Mouse (Mus musculus): ENCODE measurements around the gene Saa3. TPM values are rescaled to one million over a fixed set of nuclear protein-coding genes. Genes with fewer than 3 reads are reported as not detected.

Gene Saa3
- polyA plus RNA-seq, 1 experiment from 2014 or later: 1.2 TPM

GRCm38 (mm10) chr7:46732458-46732857 is 17.0 kb upstream of the Saa3 start, which contains the start of gene Saa4:
Gene Saa4, minus strand, starts transcription at chr7:46732603.
- WGBS: 65% methylated on average over 4 of the region's 4 CpGs
- ATAC-seq (ENCODE audit: insufficient read depth, low FRiP score, low read depth): no peak
- Histone ChIP-seq H3K27ac (no peak within 1 kb of the TSS), H3K4me2 (no peak within 1 kb of the TSS), H3K27me3 (replicated peaks) (no peaks in the 10 kb centered on the region), H3K9ac (no peak within 1 kb of the TSS), H3K36me3 (no peaks in the 10 kb centered on the region), H3K4me1 (no peaks in the 10 kb centered on the region), H3K4me3 (replicated peaks) (no peak within 1 kb of the TSS), H3K9me3 (no peaks in the 10 kb centered on the region)

- WGBS: 83% methylated on average over 1 of the region's 1 CpGs
- Histone ChIP-seq H3K9me3 (no peaks in the 10 kb centered on the region), H3K4me3 (replicated peaks) (no peak overlapping the region), H3K9ac (no peak overlapping the region), H3K36me3 (no peaks in the 10 kb centered on the region), H3K27me3 (replicated peaks) (no peaks in the 10 kb centered on the region), H3K4me2 (no peak overlapping the region), H3K27ac (no peak overlapping the region), H3K4me1 (no peaks in the 10 kb centered on the region)
- ATAC-seq (ENCODE audit: insufficient read depth, low FRiP score, low read depth): no peak
These were observed 12.1 kb upstream of the Saa3 start for GRCm38 (mm10) chr7:46727584-46727983.

GRCm38 (mm10) chr7:46724396-46724795 is 8.9 kb upstream of the Saa3 start:
- H3K27ac ChIP-seq: no peak overlapping the region
- 75% methylated on average over 5 of the region's 5 CpGs for WGBS
- ATAC-seq (ENCODE audit: insufficient read depth, low FRiP score, low read depth): no peak

GRCm38 (mm10) chr7:46723849-46724248 is 8.3 kb upstream of the Saa3 start:
- ATAC-seq (ENCODE audit: insufficient read depth, low FRiP score, low read depth): no peak
- WGBS: 87% methylated on average over 3 of the region's 3 CpGs
- Histone ChIP-seq H3K9me3 (no peaks in the 10 kb centered on the region), H3K4me3 (replicated peaks) (no peak overlapping the region), H3K36me3 (no peaks in the 10 kb centered on the region), H3K27me3 (replicated peaks) (no peaks in the 10 kb centered on the region), H3K4me2 (no peak overlapping the region), H3K4me1 (no peaks in the 10 kb centered on the region), H3K9ac (no peak overlapping the region), H3K27ac (no peak overlapping the region)

More at GRCm38 (mm10) chr7:46724396-46724795, 8.9 kb upstream of the Saa3 start:
- Histone ChIP-seq H3K9ac (no peak overlapping the region), H3K4me1 (no peaks in the 10 kb centered on the region), H3K4me3 (replicated peaks) (no peak overlapping the region), H3K4me2 (no peak overlapping the region), H3K27me3 (replicated peaks) (no peaks in the 10 kb centered on the region), H3K9me3 (no peaks in the 10 kb centered on the region), H3K36me3 (no peaks in the 10 kb centered on the region)

- ATAC-seq (ENCODE audit: insufficient read depth, low FRiP score, low read depth): no peak
- WGBS: 90% methylated on average over 6 of the region's 6 CpGs
- H3K9me3 ChIP-seq: no peaks in the 10 kb centered on the region
These were observed 7.9 kb upstream of the Saa3 start for GRCm38 (mm10) chr7:46723354-46723753.

DNA sequence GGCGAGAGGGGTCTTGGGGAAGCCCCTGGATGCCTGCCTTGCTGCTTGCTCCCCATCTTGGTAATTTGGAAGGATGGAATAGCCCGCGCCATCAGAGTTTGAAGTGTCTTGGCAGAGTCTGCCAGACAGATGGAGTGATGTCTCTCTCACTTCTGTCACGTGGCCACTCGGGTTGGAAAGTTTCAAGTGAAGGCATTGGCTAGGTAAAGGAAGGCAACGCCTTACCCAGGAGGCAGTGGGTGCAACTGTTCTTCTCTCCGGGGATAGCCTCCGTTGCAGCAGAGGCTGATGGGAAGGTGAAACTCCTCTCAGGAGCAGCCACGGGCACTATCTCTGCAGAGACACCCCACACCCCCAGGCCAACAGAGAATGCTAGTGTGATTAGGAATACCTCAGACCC is 5.0 kb upstream of the Saa3 start:
- Histone ChIP-seq H3K4me2 (no peak overlapping the region), H3K27ac (no peak overlapping the region), H3K36me3 (no peaks in the 10 kb centered on the region), H3K9me3 (no peaks in the 10 kb centered on the region), H3K9ac (no peak overlapping the region), H3K4me1 (no peaks in the 10 kb centered on the region), H3K27me3 (replicated peaks) (no peaks in the 10 kb centered on the region), H3K4me3 (replicated peaks) (no peak overlapping the region)
- 70% methylated on average over 9 of the region's 9 CpGs for WGBS
- no peak for ATAC-seq (ENCODE audit: insufficient read depth, low FRiP score, low read depth)

More at GRCm38 (mm10) chr7:46723354-46723753, 7.9 kb upstream of the Saa3 start:
- no peak overlapping the region for H3K9ac ChIP-seq
- no peaks in the 10 kb centered on the region for H3K27me3 ChIP-seq (replicated peaks)
- H3K27ac ChIP-seq: no peak overlapping the region
- no peak overlapping the region for H3K4me3 ChIP-seq (replicated peaks)
- H3K4me2 ChIP-seq: no peak overlapping the region
- no peaks in the 10 kb centered on the region for H3K36me3 ChIP-seq
- no peaks in the 10 kb centered on the region for H3K4me1 ChIP-seq

- Histone ChIP-seq H3K4me3 (replicated peaks) (no peak overlapping the region), H3K9ac (no peak overlapping the region), H3K4me2 (no peak overlapping the region), H3K36me3 (no peaks in the 10 kb centered on the region), H3K4me1 (no peaks in the 10 kb centered on the region), H3K9me3 (no peaks in the 10 kb centered on the region), H3K27me3 (replicated peaks) (no peaks in the 10 kb centered on the region), H3K27ac (no peak overlapping the region)
- 53% methylated on average over 7 of the region's 7 CpGs for WGBS
- ATAC-seq (ENCODE audit: insufficient read depth, low FRiP score, low read depth): peak; percentile 65; the same call in 1 of the 2 replicates
These were observed 4.0 kb upstream of the Saa3 start for GRCm38 (mm10) chr7:46719526-46719925.

DNA sequence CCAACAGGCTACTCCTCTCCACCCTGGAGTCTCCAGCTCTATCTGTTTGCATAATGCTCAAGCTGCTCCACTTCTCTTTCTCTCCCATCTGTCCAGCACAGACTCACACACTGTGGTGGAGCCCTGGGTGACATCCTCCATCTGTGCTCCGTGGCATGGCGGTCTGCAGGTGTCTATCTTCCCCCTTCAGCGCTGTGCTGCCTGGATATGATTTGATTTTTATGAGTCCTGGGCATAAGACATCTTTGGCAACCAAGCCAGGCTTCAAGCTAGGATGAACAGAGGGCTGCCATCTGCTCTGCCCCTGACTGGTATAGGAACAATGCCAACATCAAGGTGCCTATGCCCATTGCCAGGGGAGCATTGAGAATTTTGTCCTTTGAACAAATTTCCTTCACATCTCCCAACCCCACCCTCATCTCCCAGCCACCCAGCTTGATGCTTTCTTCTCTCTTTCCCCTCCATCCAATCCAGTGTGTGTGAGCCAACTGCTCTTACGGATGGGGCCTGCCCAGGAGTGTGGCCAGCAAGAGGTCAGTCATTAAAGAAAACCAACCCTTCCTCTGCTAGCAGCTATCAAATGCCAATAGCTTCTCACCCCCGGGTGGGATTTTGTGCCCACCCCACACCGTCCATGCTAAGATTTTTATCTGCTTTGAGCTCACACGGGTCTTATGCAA is 3.2 kb upstream of the Saa3 start:
- Histone ChIP-seq H3K36me3 (no peaks in the 10 kb centered on the region), H3K9ac (no peak overlapping the region), H3K27me3 (replicated peaks) (no peaks in the 10 kb centered on the region), H3K4me1 (no peaks in the 10 kb centered on the region), H3K9me3 (no peaks in the 10 kb centered on the region), H3K4me2 (no peak overlapping the region), H3K27ac (no peak overlapping the region), H3K4me3 (replicated peaks) (no peak overlapping the region)
- WGBS: 80% methylated on average over 7 of the region's 7 CpGs
- no peak for ATAC-seq (ENCODE audit: insufficient read depth, low FRiP score, low read depth)

DNA sequence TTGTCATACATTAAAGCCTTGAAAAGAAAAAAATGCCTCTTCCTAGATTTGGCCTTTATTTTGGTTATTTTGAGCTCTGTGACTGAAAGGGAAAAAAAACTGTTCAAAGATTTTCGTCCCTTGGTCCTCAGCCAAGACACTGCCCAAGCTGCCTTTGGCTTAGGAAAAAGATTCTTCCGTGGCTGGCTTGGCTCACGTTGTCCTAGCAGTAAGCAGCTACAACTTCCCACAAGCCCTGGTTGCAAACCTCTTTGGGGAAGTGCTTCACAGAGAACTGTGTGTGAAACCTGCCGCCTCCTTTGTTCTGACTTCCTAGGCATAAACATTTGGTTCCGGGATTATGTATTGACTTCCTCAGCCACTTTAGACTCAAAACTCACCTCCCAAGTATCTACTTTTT is 1.4 kb upstream of the Saa3 start:
- H3K4me3 ChIP-seq (replicated peaks): no peak overlapping the region
- no peaks in the 10 kb centered on the region for H3K27me3 ChIP-seq (replicated peaks)
- H3K4me2 ChIP-seq: no peak overlapping the region
- WGBS: 40% methylated on average over 5 of the region's 5 CpGs
- no peak for ATAC-seq (ENCODE audit: insufficient read depth, low FRiP score, low read depth)
- H3K4me1 ChIP-seq: no peaks in the 10 kb centered on the region
- H3K36me3 ChIP-seq: no peaks in the 10 kb centered on the region
- no peak overlapping the region for H3K9ac ChIP-seq
- H3K9me3 ChIP-seq: no peaks in the 10 kb centered on the region
- H3K27ac ChIP-seq: no peak overlapping the region

DNA sequence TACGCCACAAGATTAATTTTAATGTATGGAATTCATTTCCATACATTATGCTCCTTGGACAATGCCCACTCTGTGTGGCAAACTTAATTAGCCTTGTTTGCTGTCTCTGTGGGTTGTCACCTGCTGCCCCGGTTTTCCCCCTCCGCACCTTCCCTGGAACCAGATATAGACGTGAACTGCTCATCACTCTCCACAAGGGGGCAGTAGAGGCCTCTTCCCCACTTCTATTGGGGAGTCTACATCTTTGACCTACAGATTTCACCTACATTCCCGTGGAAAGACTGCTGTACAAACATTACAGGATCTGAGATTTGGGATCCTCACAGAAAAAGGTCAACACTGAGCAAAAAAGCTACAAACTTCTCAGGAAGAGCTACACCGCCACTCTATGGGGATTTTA is 982 bp downstream of the Saa3 start:
- Histone ChIP-seq H3K9me3 (no peaks in the 10 kb centered on the region), H3K27ac (no peak overlapping the region), H3K9ac (no peak overlapping the region), H3K27me3 (replicated peaks) (no peaks in the 10 kb centered on the region), H3K36me3 (no peaks in the 10 kb centered on the region), H3K4me3 (replicated peaks) (no peak overlapping the region), H3K4me2 (no peak overlapping the region), H3K4me1 (peaks cover 2% of the 10 kb centered on the region)
- 31% methylated on average over 6 of the region's 6 CpGs for WGBS
- ATAC-seq (ENCODE audit: insufficient read depth, low FRiP score, low read depth): no peak

DNA sequence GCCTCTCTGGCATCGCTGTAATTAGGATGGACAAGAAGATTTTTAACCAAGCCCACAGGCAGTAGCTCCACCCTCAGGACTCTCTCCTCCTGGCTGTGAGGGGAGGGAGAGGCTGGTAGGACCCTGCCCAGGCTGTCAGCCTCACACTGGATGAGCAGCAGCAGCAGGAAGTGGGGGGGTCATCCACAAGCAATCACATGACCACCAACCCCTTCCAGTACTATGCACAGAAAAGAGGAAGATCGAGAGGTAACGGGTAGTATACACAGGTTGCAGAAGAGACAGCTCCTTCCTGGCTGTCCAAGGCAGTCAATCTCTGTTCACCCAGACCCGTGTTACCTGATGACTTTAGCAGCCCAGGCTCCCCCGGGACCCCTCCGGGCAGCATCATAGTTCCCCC is 3.2 kb downstream of the Saa3 start:
- WGBS: 61% methylated on average over 6 of the region's 6 CpGs

DNA sequence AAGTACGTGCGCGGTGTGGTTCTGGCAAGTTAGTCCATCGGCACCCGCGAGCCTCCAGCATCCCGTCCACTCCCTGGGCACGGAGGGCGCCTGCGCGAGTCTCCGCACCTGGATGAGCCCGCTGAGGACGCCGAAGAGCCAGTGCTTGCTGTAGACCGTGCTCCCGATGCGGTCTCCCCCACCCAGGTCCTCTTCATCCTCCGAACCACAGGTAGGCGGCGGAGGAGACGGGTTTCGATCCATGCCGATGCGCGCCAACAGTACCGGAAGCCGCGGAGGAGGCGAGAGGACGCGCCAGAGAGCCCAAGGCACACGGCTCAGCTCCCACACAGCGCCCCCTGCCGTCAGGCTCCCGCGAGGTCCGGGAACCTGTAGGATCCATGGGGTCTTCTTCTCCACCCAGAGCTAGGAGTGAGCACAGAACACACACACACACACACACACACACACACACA is 5.1 kb downstream of the Saa3 start, which contains the start of gene Saal1:
Gene Saal1, minus strand, starts transcription at position 291 of the 455 bp plus-strand sequence.
- ATAC-seq (ENCODE audit: insufficient read depth, low FRiP score, low read depth): peak; percentile 93

More for the DNA sequence above, 3.2 kb downstream of the Saa3 start:
- Histone ChIP-seq H3K36me3 (peaks cover 5% of the 10 kb centered on the region; the same call in 1 of the 2 replicates), H3K9ac (no peak overlapping the region), H3K9me3 (no peaks in the 10 kb centered on the region), H3K4me3 (replicated peaks) (no peak overlapping the region), H3K27me3 (replicated peaks) (no peaks in the 10 kb centered on the region), H3K4me1 (peaks cover 7% of the 10 kb centered on the region), H3K4me2 (no peak overlapping the region), H3K27ac (no peak overlapping the region)
- no peak for ATAC-seq (ENCODE audit: insufficient read depth, low FRiP score, low read depth)

More for the DNA sequence above, 5.1 kb downstream of the Saa3 start, which contains the start of gene Saal1:
- Histone ChIP-seq H3K4me3 (replicated peaks) (peak within 1 kb of the TSS; percentile 72), H3K27me3 (replicated peaks) (no peaks in the 10 kb centered on the region), H3K4me2 (peak within 1 kb of the TSS; percentile 50), H3K9me3 (no peaks in the 10 kb centered on the region), H3K9ac (peak within 1 kb of the TSS; percentile 59), H3K36me3 (peaks cover 18% of the 10 kb centered on the region), H3K4me1 (peaks cover 7% of the 10 kb centered on the region), H3K27ac (peak within 1 kb of the TSS; percentile 76; the same call in 1 of the 2 replicates)
- under 1% methylated on average over 38 of the region's 38 CpGs for WGBS

Measured in stomach, embryonic 15.5 days (tissue).